Mouse (Mus musculus) E14TG2a.4 (cell line): ENCODE data around the gene Nrxn3.

Experiments used
- H3K27me3 ChIP-seq: 2 replicates; pipeline ENCODE4 v1.6.1; 2014; ENCODE audit warnings: low read length, control low read depth; ENCODE audit not compliant: insufficient read depth
- H3K36me3 ChIP-seq: 2 replicates; pipeline ENCODE4 v1.6.1; 2014; ENCODE audit warnings: low read length, control low read depth; ENCODE audit not compliant: insufficient read depth
- H3K4me1 ChIP-seq: replicated peaks from 2 replicates; pipeline ENCODE4 v1.6.1; 2014; ENCODE audit warnings: low read depth, low read length, control low read depth
- H3K4me3 ChIP-seq: replicated peaks from 2 replicates; pipeline ENCODE4 v1.5.1; 2014; ENCODE audit warnings: mild to moderate bottlenecking, low read length
- H3K9me3 ChIP-seq: 2 replicates; pipeline ENCODE4 v1.6.1; 2014; ENCODE audit warnings: low read length, control low read depth
- CTCF ChIP-seq: conservative IDR thresholded peaks from 2 replicates; pipeline ENCODE4 v1.5.1; 2014; ENCODE audit warnings: low read length
- NANOG ChIP-seq: IDR thresholded peaks from 2 replicates; pipeline ENCODE4 v1.6.1; 2014; ENCODE audit warnings: borderline replicate concordance, low read length, mixed read lengths
- POU5F1 ChIP-seq: IDR thresholded peaks from 2 replicates; pipeline ENCODE4 v1.6.1; 2014; ENCODE audit warnings: low read length, borderline replicate concordance

Gene Nrxn3

DNA sequence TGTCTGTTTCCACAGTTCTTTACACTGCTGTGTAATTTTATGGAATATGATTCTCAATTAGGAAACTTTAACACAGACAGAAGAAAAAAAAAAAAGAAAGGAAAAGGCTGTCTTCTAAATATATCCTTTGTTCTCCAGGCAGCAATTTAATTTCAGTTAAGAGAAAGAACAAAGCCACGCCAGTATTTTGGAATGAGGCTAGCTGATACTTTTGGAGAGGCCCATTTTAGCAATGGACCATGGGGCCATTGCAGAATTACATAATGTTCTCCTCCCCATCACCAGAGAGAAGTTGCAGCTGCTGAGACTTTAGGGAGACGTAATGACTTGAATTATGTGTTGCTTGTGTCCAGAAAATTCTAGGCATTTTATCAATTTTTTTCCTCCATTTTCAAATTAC is 963.0 kb downstream of the Nrxn3 start:
- H3K4me3 ChIP-seq, result no peak overlapping the region
- H3K27me3 ChIP-seq, result no peaks in the 10 kb centered on the region

GRCm38 (mm10) chr12:89689086-89689485 is 966.4 kb downstream of the Nrxn3 start:
- Histone ChIP-seq H3K4me3 (no peak overlapping the region), H3K27me3 (no peaks in the 10 kb centered on the region), H3K9me3 (no peaks in the 10 kb centered on the region), H3K4me1 (no peaks in the 10 kb centered on the region), H3K36me3 (no peaks in the 10 kb centered on the region)
- TF ChIP-seq NANOG (no peak), POU5F1 (no peak)

More for the DNA sequence above, 963.0 kb downstream of the Nrxn3 start:
- Histone ChIP-seq H3K9me3 (no peaks in the 10 kb centered on the region), H3K4me1 (no peaks in the 10 kb centered on the region), H3K36me3 (no peaks in the 10 kb centered on the region)
- no peak for TF ChIP-seq CTCF
- no peak for TF ChIP-seq POU5F1
- TF ChIP-seq NANOG, result no peak

- Histone ChIP-seq H3K36me3 (no peaks in the 10 kb centered on the region), H3K27me3 (no peaks in the 10 kb centered on the region), H3K4me1 (0 out of 2 replicates have a peak, but pooled peaks cover 5% of the 10 kb centered on the region), H3K9me3 (no peaks in the 10 kb centered on the region), H3K4me3 (no peak overlapping the region)
- TF ChIP-seq NANOG (no peak), CTCF (no peak), POU5F1 (no peak)
Observed at GRCm38 (mm10) chr12:89699469-89699868, 976.8 kb downstream of the Nrxn3 start.

DNA sequence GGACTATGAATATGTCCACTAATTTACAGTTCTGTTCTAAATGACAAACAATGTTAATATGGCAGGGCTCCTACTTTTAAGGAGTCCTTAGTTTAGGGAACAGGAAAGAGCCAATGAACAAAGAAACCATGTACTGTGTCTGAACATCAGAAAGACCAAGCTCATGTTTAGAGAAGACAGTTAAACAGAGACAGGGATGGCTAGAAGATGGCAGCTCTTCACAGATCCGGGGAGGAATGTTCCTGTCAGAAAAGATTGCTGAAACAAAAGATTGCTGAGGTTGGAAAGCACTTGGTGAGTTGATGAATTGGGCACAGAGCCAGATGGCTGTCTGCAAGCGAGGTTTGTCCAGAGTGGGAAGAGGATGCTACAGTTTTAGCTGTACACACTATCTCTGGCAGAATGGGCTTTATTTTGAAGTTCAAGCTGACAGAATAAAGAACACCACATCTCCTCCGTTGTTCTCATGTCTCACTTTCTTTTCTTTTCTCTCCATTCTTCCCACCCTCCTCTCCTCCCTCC is 978.3 kb downstream of the Nrxn3 start:
- H3K4me1 ChIP-seq, result 0 out of 2 replicates have a peak, but pooled peaks cover 5% of the 10 kb centered on the region
- no peaks in the 10 kb centered on the region for H3K36me3 ChIP-seq
- no peaks in the 10 kb centered on the region for H3K9me3 ChIP-seq
- H3K4me3 ChIP-seq, result no peak overlapping the region
- TF ChIP-seq NANOG (no peak), CTCF (no peak), POU5F1 (no peak)
- no peaks in the 10 kb centered on the region for H3K27me3 ChIP-seq

DNA sequence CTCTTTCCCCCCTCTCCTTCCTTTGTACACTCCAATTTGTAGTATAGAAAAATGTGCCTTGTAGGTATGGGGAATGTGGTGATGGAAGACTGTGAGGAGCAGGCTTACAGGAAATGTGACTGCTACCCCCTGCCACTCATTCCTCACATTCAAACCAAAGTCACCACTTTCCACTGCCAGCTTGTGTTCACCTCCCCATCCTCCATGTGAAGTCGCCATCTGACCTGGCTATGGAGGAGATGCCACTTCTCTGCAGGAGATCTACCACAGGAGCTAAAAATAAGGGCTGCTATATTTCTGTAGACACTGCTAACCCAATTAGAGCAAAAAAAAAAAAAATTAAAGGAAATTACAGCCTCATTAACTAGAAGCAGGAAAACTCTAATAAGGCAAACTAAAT is 980.3 kb downstream of the Nrxn3 start:
- Histone ChIP-seq H3K9me3 (no peaks in the 10 kb centered on the region), H3K27me3 (no peaks in the 10 kb centered on the region), H3K36me3 (no peaks in the 10 kb centered on the region), H3K4me1 (0 out of 2 replicates have a peak, but pooled peaks cover 5% of the 10 kb centered on the region), H3K4me3 (no peak overlapping the region)
- TF ChIP-seq POU5F1 (no peak), CTCF (no peak), NANOG (no peak)

DNA sequence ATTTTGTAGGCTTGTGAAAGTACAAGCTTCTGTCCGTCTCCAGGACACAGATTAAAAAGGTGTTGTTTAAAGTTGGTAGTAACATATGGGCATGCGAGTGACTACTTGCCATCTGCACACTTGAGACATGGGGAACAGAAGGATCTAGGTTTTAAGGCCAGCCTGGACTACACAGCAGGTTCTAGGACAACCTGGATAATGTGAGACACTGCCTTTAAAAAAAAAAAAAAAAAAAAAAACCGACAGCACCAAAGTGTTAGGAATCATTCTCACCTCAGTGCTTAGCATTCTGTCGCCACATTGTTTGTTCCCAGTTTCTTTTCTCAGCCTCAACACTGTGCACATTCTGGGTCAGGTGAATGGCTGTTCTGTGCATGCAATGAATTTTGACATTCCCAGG is 985.2 kb downstream of the Nrxn3 start:
- Histone ChIP-seq H3K27me3 (no peaks in the 10 kb centered on the region), H3K36me3 (no peaks in the 10 kb centered on the region), H3K9me3 (no peaks in the 10 kb centered on the region; the same call in 1 of the 2 replicates), H3K4me3 (no peak overlapping the region), H3K4me1 (no peaks in the 10 kb centered on the region)
- TF ChIP-seq CTCF (no peak), NANOG (no peak)

GRCm38 (mm10) chr12:89710459-89710858 is 987.8 kb downstream of the Nrxn3 start:
- TF ChIP-seq CTCF, result no peak
- TF ChIP-seq POU5F1, result no peak
- no peak for TF ChIP-seq NANOG
- Histone ChIP-seq H3K9me3 (no peaks in the 10 kb centered on the region; the same call in 1 of the 2 replicates), H3K36me3 (no peaks in the 10 kb centered on the region), H3K4me3 (no peak overlapping the region), H3K27me3 (no peaks in the 10 kb centered on the region), H3K4me1 (no peaks in the 10 kb centered on the region)

- Histone ChIP-seq H3K4me3 (no peak overlapping the region), H3K9me3 (no peaks in the 10 kb centered on the region; the same call in 1 of the 2 replicates), H3K27me3 (no peaks in the 10 kb centered on the region), H3K36me3 (no peaks in the 10 kb centered on the region), H3K4me1 (no peaks in the 10 kb centered on the region)
- TF ChIP-seq CTCF, result no peak
- TF ChIP-seq POU5F1, result no peak
- TF ChIP-seq NANOG, result no peak
Observed at GRCm38 (mm10) chr12:89711791-89712190, 989.1 kb downstream of the Nrxn3 start.

DNA sequence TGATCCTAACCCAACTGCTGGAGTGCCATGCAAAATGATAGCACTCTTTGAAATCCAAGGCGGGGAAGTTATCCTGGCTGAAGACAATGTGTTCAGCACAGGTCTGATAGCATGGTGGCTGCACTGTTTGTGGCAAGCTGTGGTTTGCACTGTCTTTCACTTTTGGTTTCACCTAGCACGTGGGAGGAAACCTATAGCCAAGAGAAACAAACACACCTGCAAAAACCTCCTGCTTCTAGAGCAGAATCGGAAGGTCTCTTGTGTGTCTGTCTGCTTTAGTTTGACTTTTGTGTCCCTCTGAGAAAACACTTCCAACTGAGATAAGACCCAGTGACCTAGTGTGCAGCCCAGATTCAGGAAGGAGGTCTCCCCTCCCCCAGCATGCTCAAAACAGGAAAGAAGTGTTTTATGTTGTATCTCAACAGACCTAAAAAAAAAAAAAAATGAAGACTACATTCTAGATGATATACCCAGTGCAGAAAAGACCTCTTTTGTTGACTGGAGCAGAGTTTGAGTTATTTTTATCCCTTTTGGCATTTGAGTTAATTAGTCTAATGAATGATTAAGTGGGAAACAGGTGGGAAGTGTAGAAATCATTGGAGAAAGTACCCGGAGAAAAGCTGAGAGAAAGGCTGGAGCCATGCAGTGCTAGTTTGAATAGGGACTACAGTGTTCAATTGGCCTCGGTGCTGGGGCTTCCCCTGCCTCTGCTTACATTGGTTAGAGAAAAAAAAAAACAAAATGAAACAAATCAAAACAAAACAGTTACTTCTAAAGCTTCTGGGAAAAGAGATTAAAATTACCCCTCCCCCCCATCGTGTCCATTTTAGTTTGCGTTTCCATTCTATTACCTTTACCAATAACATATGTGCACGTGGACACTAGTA is 996.8 kb downstream of the Nrxn3 start:
- Histone ChIP-seq H3K9me3 (no peaks in the 10 kb centered on the region), H3K27me3 (no peaks in the 10 kb centered on the region), H3K36me3 (no peaks in the 10 kb centered on the region), H3K4me1 (no peaks in the 10 kb centered on the region), H3K4me3 (no peak overlapping the region)
- TF ChIP-seq POU5F1 (no peak), NANOG (no peak), CTCF (no peak)
